Mouse (Mus musculus) stomach, postnatal 0 days (tissue): ENCODE measurements at regions not wholly inside any gene's neighbourhood (a gene's known extent, or its start where the extent isn't known, plus 50 kb on each side); places are given as distances from the start of the nearest gene placed in this dataset.

Experiments
- ATAC-seq: fragments of 200-750 bp; cut with Nextera tagmentation; 2 replicates; pipeline ENCODE4 v1.8.0; 2017; ENCODE audit not compliant: low FRiP score, low TSS enrichment
- DNase-seq: peaks from one replicate; pipeline ENCODE4 v3.0.0-alpha.2; 2016; ENCODE audit warnings: low spot score
- H3K27ac ChIP-seq: fragments of 300-500 bp; sonication (generic); replicated peaks from 2 replicates; pipeline ENCODE4 v1.5.1; 2014; ENCODE audit warnings: mild to moderate bottlenecking, control low read depth
- H3K27me3 ChIP-seq: fragments of 300-500 bp; sonication (generic); 2 replicates; pipeline ENCODE4 v1.6.1; 2014; ENCODE audit warnings: low read length; ENCODE audit not compliant: control insufficient read depth, insufficient read depth
- H3K36me3 ChIP-seq: fragments of 300-500 bp; sonication (generic); 2 replicates; pipeline ENCODE4 v1.6.1; 2014; ENCODE audit warnings: low read length, mixed read lengths; ENCODE audit not compliant: control insufficient read depth, insufficient read depth
- H3K4me1 ChIP-seq: fragments of 300-500 bp; sonication (generic); replicated peaks from 2 replicates; pipeline ENCODE4 v1.6.1; 2014; ENCODE audit warnings: antibody characterized with exemption; ENCODE audit not compliant: control insufficient read depth, insufficient read depth
- H3K4me2 ChIP-seq: fragments of 300-500 bp; sonication (generic); replicated peaks from 2 replicates; pipeline ENCODE4 v1.6.1; 2014; ENCODE audit warnings: low read depth, mild to moderate bottlenecking, control low read depth, moderate library complexity
- H3K4me3 ChIP-seq: fragments of 300-500 bp; sonication (generic); 2 replicates; pipeline ENCODE4 v1.5.1; 2014; ENCODE audit warnings: low read depth, low read length, control low read depth
- H3K9ac ChIP-seq: fragments of 300-500 bp; sonication (generic); 2 replicates; pipeline ENCODE4 v1.6.1; 2014; ENCODE audit warnings: mild to moderate bottlenecking, low read length, control low read depth, mixed read lengths
- H3K9me3 ChIP-seq: fragments of 300-500 bp; sonication (generic); 2 replicates; pipeline ENCODE4 v1.6.1; 2016; ENCODE audit warnings: low read length; ENCODE audit not compliant: control insufficient read depth
- CTCF ChIP-seq: IDR thresholded peaks from 2 replicates; pipeline ENCODE4 v1.5.1; 2016; ENCODE audit warnings: antibody characterized with exemption, low read depth, mild to moderate bottlenecking, moderate library complexity
- EP300 ChIP-seq: optimal IDR thresholded peaks from 2 replicates; pipeline ENCODE3; 2016; ENCODE audit warnings: antibody characterized with exemption
- WGBS: fragments of 180-500 bp; shearing (Covaris S2); extraction: QIAGEN DNeasy Blood & Tissue Kit; methylation state at CpG from one replicate; pipeline ENCODE4 v1.1.7; 2014; 5-methylcytosine and 5-hydroxymethylcytosine counted together

- ATAC-seq: no peak
- DNase-seq: peak; percentile 16
- no peak overlapping the region for H3K27ac ChIP-seq
- H3K9me3 ChIP-seq: no peaks in the 10 kb centered on the region
- H3K27me3 ChIP-seq: no peaks in the 10 kb centered on the region
- H3K4me2 ChIP-seq: no peak overlapping the region
- no peak overlapping the region for H3K4me3 ChIP-seq
- no peaks in the 10 kb centered on the region for H3K36me3 ChIP-seq
- no peak overlapping the region for H3K9ac ChIP-seq
- H3K4me1 ChIP-seq: no peaks in the 10 kb centered on the region
- WGBS: 44% methylated on average over 6 of the region's 6 CpGs
- TF ChIP-seq CTCF (no peak), EP300 (no peak)
These were observed 356.2 kb downstream of the Prdm2 start for GRCm38 (mm10) chr4:142856626-142857025.

DNA sequence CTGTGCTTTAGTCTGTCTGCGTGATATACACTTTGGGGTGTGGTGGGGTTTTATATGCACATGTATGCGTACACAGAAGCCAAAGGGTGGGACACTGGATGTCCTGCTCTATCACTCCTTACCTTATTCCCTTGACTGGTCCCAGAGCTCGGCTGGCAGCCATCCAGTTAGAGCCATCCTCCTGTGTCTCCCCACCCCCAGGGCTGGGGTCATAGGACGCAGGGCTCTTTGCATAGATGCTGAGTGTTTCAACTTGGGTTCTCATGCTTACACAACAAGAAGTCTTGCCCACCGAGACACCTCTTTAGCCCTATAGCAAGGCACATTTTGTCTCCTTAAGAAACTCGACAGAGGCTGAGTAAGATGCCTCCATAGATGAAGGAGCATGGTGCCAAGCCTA lies 357.2 kb downstream of the Prdm2 start:
- ATAC-seq (no peak), DNase-seq (no peak)
- no peak for TF ChIP-seq EP300
- TF ChIP-seq CTCF: no peak
- H3K36me3 ChIP-seq: no peaks in the 10 kb centered on the region
- H3K4me1 ChIP-seq: no peaks in the 10 kb centered on the region
- no peak overlapping the region for H3K4me3 ChIP-seq
- no peaks in the 10 kb centered on the region for H3K9me3 ChIP-seq
- WGBS: 84% methylated on average over 6 of the region's 6 CpGs
- no peak overlapping the region for H3K27ac ChIP-seq
- H3K27me3 ChIP-seq: no peaks in the 10 kb centered on the region
- no peak overlapping the region for H3K9ac ChIP-seq
- H3K4me2 ChIP-seq: no peak overlapping the region

DNA sequence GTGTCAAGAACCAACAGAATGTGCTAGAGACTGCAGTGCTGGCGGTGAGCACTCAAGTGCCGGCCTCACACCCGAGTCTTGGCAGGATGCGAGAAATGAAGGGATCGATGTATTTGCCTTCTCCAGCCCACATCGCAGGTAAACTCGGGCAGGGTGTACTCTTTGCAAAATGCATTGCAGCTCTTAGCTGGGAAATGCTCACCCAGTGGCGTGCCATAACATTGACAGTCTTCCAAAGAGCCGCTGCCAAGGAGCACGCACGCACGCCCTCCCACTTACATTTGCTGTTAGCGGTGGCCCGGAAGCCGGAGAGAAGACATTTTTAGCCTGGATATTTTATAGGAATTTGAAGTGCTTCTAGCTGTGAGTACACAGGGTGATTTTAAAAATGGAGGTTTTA lies 358.9 kb downstream of the Prdm2 start:
- Histone ChIP-seq H3K27ac (no peak overlapping the region), H3K4me3 (no peak overlapping the region), H3K4me2 (no peak overlapping the region), H3K27me3 (no peaks in the 10 kb centered on the region), H3K9ac (no peak overlapping the region), H3K36me3 (no peaks in the 10 kb centered on the region), H3K4me1 (no peaks in the 10 kb centered on the region), H3K9me3 (no peaks in the 10 kb centered on the region)
- no peak for ATAC-seq
- WGBS: 83% methylated on average over 15 of the region's 15 CpGs
- TF ChIP-seq EP300 (no peak), CTCF (no peak)
- no peak for DNase-seq

DNA sequence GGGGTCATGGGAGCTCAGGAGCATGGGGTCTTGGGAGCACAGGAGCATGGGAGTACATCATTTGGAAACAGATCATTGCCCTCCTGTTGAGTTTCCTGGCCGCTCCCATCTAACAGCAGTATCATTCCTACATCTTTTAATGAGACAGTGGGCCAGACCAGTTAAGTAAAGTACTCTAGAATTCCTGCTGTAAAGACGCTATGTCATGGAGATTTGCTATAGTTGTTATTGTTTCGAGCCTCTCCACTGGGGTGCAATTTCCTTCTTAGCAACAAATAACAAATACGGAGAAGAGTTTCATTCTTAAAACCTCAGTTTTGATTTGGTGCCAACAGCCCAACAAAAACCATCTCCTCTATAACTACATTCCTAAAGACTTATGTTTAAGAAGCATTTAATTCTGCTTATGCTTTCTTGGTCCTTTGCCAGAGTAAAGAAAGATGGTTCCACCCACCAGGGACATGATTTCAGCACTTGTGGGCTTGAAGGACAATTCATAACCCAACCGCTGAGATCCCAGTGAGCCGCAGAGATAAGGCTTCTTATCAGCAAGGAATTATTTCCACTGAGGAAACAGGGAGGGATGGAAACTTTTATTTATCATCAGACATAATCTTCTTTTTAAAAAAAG lies 367.6 kb downstream of the Prdm2 start:
- WGBS: 26% methylated on average over 6 of the region's 6 CpGs
- no peak for DNase-seq
- no peaks in the 10 kb centered on the region for H3K4me1 ChIP-seq
- no peak overlapping the region for H3K9ac ChIP-seq
- no peaks in the 10 kb centered on the region for H3K36me3 ChIP-seq
- no peak overlapping the region for H3K27ac ChIP-seq
- no peaks in the 10 kb centered on the region for H3K9me3 ChIP-seq
- H3K4me3 ChIP-seq: no peak overlapping the region
- no peak for TF ChIP-seq CTCF
- no peak for TF ChIP-seq EP300
- no peak for ATAC-seq
- H3K27me3 ChIP-seq: no peaks in the 10 kb centered on the region
- H3K4me2 ChIP-seq: no peak overlapping the region

DNA sequence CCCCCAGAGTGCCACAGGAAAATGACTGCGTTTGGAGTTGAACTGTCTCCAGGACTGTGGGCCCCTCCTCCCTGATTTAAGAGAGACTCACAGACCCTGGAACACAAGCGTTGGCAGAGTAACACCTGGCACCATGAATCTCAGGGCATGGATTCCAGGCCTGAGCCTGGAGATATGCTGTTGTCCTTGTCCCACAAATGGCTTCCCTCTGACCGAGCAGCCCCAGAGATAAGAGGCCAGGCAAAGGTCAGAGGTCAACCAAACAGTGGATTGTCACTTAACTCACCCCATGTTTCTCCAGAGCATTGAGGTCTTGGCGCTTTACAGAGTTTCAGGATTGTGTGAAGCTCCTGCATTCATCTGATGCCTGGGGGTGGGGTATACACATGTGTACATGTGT lies 373.3 kb downstream of the Prdm2 start:
- Histone ChIP-seq H3K27me3 (no peaks in the 10 kb centered on the region), H3K36me3 (no peaks in the 10 kb centered on the region), H3K4me1 (no peaks in the 10 kb centered on the region), H3K4me2 (no peak overlapping the region), H3K9me3 (no peaks in the 10 kb centered on the region), H3K9ac (no peak overlapping the region), H3K4me3 (no peak overlapping the region), H3K27ac (no peak overlapping the region)
- DNase-seq: no peak
- ATAC-seq: no peak
- WGBS: 47% methylated on average over 4 of the region's 4 CpGs
- no peak for TF ChIP-seq EP300

- ATAC-seq (no peak), DNase-seq (no peak)
- Histone ChIP-seq H3K9me3 (no peaks in the 10 kb centered on the region), H3K4me3 (no peak overlapping the region), H3K4me2 (no peak overlapping the region), H3K36me3 (no peaks in the 10 kb centered on the region), H3K27ac (no peak overlapping the region), H3K9ac (no peak overlapping the region), H3K4me1 (no peaks in the 10 kb centered on the region), H3K27me3 (no peaks in the 10 kb centered on the region)
- TF ChIP-seq EP300 (no peak), CTCF (no peak)
- WGBS: 49% methylated on average over 4 of the region's 4 CpGs
These were observed 374.3 kb downstream of the Prdm2 start for GRCm38 (mm10) chr4:142838363-142838964.
